Mouse (Mus musculus) kidney, adult 8-10 months (tissue): ENCODE measurements at regions not wholly inside any gene's neighbourhood (a gene's known extent, or its start where the extent isn't known, plus 50 kb on each side); places are given as distances from the start of the nearest gene placed in this dataset.

Experiments
- DNase-seq, 2 experiments: peaks; one replicate each; pipeline ENCODE4 v3.0.0; 2022

- peak in 1 of 2 experiments; percentile 7 for DNase-seq
These were observed 222.2 kb upstream of the Cnr1 start for GRCm38 (mm10) chr4:33702028-33702666.

- DNase-seq: no peak
These were observed 218.7 kb upstream of the Cnr1 start for GRCm38 (mm10) chr4:33705722-33706121.

- no peak for DNase-seq
These were observed 217.6 kb upstream of the Cnr1 start for GRCm38 (mm10) chr4:33706785-33707184.

GRCm38 (mm10) chr4:33716475-33717117 lies 207.8 kb upstream of the Cnr1 start:
- no peak for DNase-seq

- no peak for DNase-seq
These were observed 203.4 kb upstream of the Cnr1 start for GRCm38 (mm10) chr4:33720972-33721371.

GRCm38 (mm10) chr4:33721971-33722370 lies 202.4 kb upstream of the Cnr1 start:
- no peak for DNase-seq

GRCm38 (mm10) chr4:33731837-33732236 lies 192.6 kb upstream of the Cnr1 start:
- no peak for DNase-seq

GRCm38 (mm10) chr4:33734923-33735322 lies 189.5 kb upstream of the Cnr1 start:
- no peak for DNase-seq

- DNase-seq: no peak
These were observed 188.9 kb upstream of the Cnr1 start for GRCm38 (mm10) chr4:33735442-33735966.

GRCm38 (mm10) chr4:33736061-33736701 lies 188.2 kb upstream of the Cnr1 start:
- DNase-seq: no peak

GRCm38 (mm10) chr4:33737337-33737736 lies 187.1 kb upstream of the Cnr1 start:
- no peak for DNase-seq

GRCm38 (mm10) chr4:33737859-33738417 lies 186.5 kb upstream of the Cnr1 start:
- no peak for DNase-seq

- DNase-seq: no peak
These were observed 185.0 kb upstream of the Cnr1 start for GRCm38 (mm10) chr4:33739211-33739904.

GRCm38 (mm10) chr4:33740982-33741381 lies 183.4 kb upstream of the Cnr1 start:
- no peak for DNase-seq

GRCm38 (mm10) chr4:33745180-33745579 lies 179.2 kb upstream of the Cnr1 start:
- no peak for DNase-seq

- DNase-seq: peak; percentile 9 to 19
These were observed 177.0 kb upstream of the Cnr1 start for GRCm38 (mm10) chr4:33747316-33747895.

- no peak for DNase-seq
These were observed 156.7 kb upstream of the Cnr1 start for GRCm38 (mm10) chr4:33767721-33768120.

GRCm38 (mm10) chr4:33786027-33786426 lies 138.4 kb upstream of the Cnr1 start:
- no peak for DNase-seq

GRCm38 (mm10) chr4:33786958-33787357 lies 137.4 kb upstream of the Cnr1 start:
- no peak for DNase-seq

GRCm38 (mm10) chr4:33793398-33793797 lies 131.0 kb upstream of the Cnr1 start:
- no peak for DNase-seq

- no peak for DNase-seq
These were observed 128.9 kb upstream of the Cnr1 start for GRCm38 (mm10) chr4:33795461-33795860.

GRCm38 (mm10) chr4:33797964-33798363 lies 126.4 kb upstream of the Cnr1 start:
- DNase-seq: no peak

GRCm38 (mm10) chr4:33798654-33799053 lies 125.7 kb upstream of the Cnr1 start:
- DNase-seq: no peak
